Mouse (Mus musculus) spleen, adult 2 months (tissue): Measurements from ENCODE around the gene Qrich2. TPM values are rescaled to one million over a fixed set of nuclear protein-coding genes. Genes with fewer than 3 reads are reported as not detected.

Experiments
- DNase-seq, 2 experiments: peaks; one replicate each; pipeline versions ENCODE4 v3.0.0 to v3.0.0-alpha.2; 2012 to 2021; ENCODE audit warnings: low spot score in 2 of 2, low read depth in 1 of 2
- H3K27ac ChIP-seq: fragments of 200-500 bp; 2 replicates; pipeline ENCODE4 v1.5.1; 2012; ENCODE audit warnings: low read length, inconsistent platforms; ENCODE audit not compliant: insufficient read depth
- H3K27me3 ChIP-seq: fragments of 200-500 bp; 2 replicates; pipeline ENCODE4 v1.6.1; 2012; ENCODE audit warnings: mild to moderate bottlenecking, moderate library complexity, low read length, inconsistent platforms; ENCODE audit not compliant: control insufficient read depth, insufficient read depth
- H3K36me3 ChIP-seq: fragments of 200-500 bp; 2 replicates; pipeline ENCODE4 v1.6.1; 2012; ENCODE audit warnings: mild to moderate bottlenecking, low read length, inconsistent platforms; ENCODE audit not compliant: control insufficient read depth, insufficient read depth
- H3K4me1 ChIP-seq: fragments of 200-500 bp; 2 replicates; pipeline ENCODE4 v1.6.1; 2011; ENCODE audit warnings: inconsistent platforms; ENCODE audit not compliant: control insufficient read depth, insufficient read depth, insufficient read length
- H3K4me3 ChIP-seq: fragments of 200-500 bp; 2 replicates; pipeline ENCODE4 v1.5.1; 2011; ENCODE audit warnings: mild to moderate bottlenecking, inconsistent platforms; ENCODE audit not compliant: insufficient read depth, insufficient read length; ENCODE audit errors: extremely low read depth
- CTCF ChIP-seq: fragments of 200-500 bp; IDR thresholded peaks from 2 replicates; pipeline ENCODE4 v1.5.1; 2011; ENCODE audit warnings: mild to moderate bottlenecking, inconsistent platforms; ENCODE audit not compliant: insufficient read depth, insufficient read length, insufficient replicate concordance; ENCODE audit errors: extremely low read depth
- POLR2A ChIP-seq: fragments of 200-500 bp; IDR thresholded peaks from 2 replicates; pipeline ENCODE4 v1.6.1; 2011; ENCODE audit warnings: low read depth, low read length, inconsistent platforms
- WGBS: fragments of 180-500 bp; shearing (Covaris S2); methylation state at CpG from one replicate; pipeline ENCODE4 v1.1.7; 2018; 5-methylcytosine and 5-hydroxymethylcytosine counted together
- polyA plus RNA-seq: library from polyadenylated mRNA; depleted of rRNA; stranded (reverse); fragments of >200 nt; gene quantifications from 2 replicates; pipeline ENCODE4 v1.2.3, GENCODE M21; 2012; rRNA removed

Qrich2 gene
- polyA plus RNA-seq = 0.07 and 0.14 TPM in 2 replicates

- Histone ChIP-seq H3K27ac (no peak within 1 kb of the TSS), H3K4me3 (no peak within 1 kb of the TSS), H3K27me3 (no peaks in the 10 kb centered on the region), H3K36me3 (peaks cover 9% of the 10 kb centered on the region), H3K4me1 (no peaks in the 10 kb centered on the region)
- DNase-seq = no peak
- WGBS = 70% methylated on average over 20 of the region's 20 CpGs
- no peak for TF ChIP-seq POLR2A
- TF ChIP-seq CTCF = no peak
Measured at GRCm38 (mm10) chr11:116466141-116466540, at the start of gene Qrich2. Gene Qrich2, minus strand, starts transcription at chr11:116466241.

DNA sequence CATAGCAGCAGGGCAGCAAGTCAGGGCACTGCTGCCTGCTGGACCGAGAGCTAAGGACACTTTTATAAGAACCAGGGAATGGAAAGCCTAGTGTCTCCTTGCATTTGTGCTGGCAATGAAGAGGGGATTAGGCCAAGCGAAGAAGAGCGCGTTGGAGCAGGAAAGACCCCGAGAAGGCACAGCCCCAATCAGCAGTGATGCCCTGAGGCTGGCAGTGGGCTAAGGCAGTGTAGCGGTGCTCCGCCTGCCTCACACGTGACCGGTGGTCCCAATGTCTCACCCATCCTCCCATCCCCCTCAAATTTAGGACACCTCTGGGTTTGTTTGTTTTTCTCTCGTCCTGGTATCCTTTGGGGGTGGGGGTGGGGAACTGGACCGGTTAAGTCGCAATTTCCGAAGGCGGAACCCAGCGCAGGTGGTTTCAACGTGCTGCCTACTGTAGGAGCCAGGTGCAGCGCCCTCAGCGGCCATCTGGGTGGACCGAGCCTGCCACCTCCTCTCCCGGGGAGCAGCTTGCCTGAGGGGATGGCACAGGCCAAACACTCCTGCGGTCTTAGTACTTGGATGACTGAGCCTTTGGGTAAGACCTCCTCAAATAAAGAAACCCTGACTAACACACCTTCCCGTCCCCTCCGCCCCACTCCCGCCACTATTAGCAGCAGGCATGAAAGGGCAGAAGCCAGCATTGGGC is 49.4 kb upstream of the Qrich2 start:
- no peak for TF ChIP-seq POLR2A
- TF ChIP-seq CTCF = no peak
- 47% methylated on average over 24 of the region's 24 CpGs for WGBS
- Histone ChIP-seq H3K36me3 (no peaks in the 10 kb centered on the region), H3K27me3 (no peaks in the 10 kb centered on the region), H3K27ac (no peak overlapping the region), H3K4me3 (no peak overlapping the region), H3K4me1 (no peaks in the 10 kb centered on the region)
- DNase-seq = no peak

GRCm38 (mm10) chr11:116513531-116514038 is 47.5 kb upstream of the Qrich2 start:
- no peaks in the 10 kb centered on the region for H3K4me1 ChIP-seq
- WGBS = 86% methylated on average over 4 of the region's 4 CpGs
- H3K4me3 ChIP-seq = no peak overlapping the region
- no peak overlapping the region for H3K27ac ChIP-seq
- TF ChIP-seq POLR2A (no peak), CTCF (no peak)
- no peaks in the 10 kb centered on the region for H3K36me3 ChIP-seq
- no peaks in the 10 kb centered on the region for H3K27me3 ChIP-seq
- DNase-seq = no peak

GRCm38 (mm10) chr11:116512987-116513386 is 46.9 kb upstream of the Qrich2 start:
- no peaks in the 10 kb centered on the region for H3K27me3 ChIP-seq
- 86% methylated on average over 6 of the region's 6 CpGs for WGBS
- H3K4me3 ChIP-seq = no peak overlapping the region

GRCm38 (mm10) chr11:116512154-116512553 is 46.1 kb upstream of the Qrich2 start:
- no peaks in the 10 kb centered on the region for H3K4me1 ChIP-seq
- TF ChIP-seq CTCF (no peak), POLR2A (no peak)
- H3K27ac ChIP-seq = no peak overlapping the region
- DNase-seq = no peak
- no peaks in the 10 kb centered on the region for H3K36me3 ChIP-seq
- no peak overlapping the region for H3K4me3 ChIP-seq
- 92% methylated on average over 7 of the region's 7 CpGs for WGBS
- H3K27me3 ChIP-seq = no peaks in the 10 kb centered on the region

More at GRCm38 (mm10) chr11:116512987-116513386, 46.9 kb upstream of the Qrich2 start:
- TF ChIP-seq POLR2A (no peak), CTCF (no peak)
- no peak for DNase-seq
- no peak overlapping the region for H3K27ac ChIP-seq
- no peaks in the 10 kb centered on the region for H3K4me1 ChIP-seq
- no peaks in the 10 kb centered on the region for H3K36me3 ChIP-seq

- no peaks in the 10 kb centered on the region for H3K27me3 ChIP-seq
- H3K4me1 ChIP-seq = no peaks in the 10 kb centered on the region
- H3K27ac ChIP-seq = no peak overlapping the region
- H3K4me3 ChIP-seq = no peak overlapping the region
- no peak for TF ChIP-seq CTCF
- TF ChIP-seq POLR2A = no peak
- H3K36me3 ChIP-seq = no peaks in the 10 kb centered on the region
- 69% methylated on average over 7 of the region's 7 CpGs for WGBS
- DNase-seq = no peak
Measured at GRCm38 (mm10) chr11:116511301-116511868, 45.3 kb upstream of the Qrich2 start.

DNA sequence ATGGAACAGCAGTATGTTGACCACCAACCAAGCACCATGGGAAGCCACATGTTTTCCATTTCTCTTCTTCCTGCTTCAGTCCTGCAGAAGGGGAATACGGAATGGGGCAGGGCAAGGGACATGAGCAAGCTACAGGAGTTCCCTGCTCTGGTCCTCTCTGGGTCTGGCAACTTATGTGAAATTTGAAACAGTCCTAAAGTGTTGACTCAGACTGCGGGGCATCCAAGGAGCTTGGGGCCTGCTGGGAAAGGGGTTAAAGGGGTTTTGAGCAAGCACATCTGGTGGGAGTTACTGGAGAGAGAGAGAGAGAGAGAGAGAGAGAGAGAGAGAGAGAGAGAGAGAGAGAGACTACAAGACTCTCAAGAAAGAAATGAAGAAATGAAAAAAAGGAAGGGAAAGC is 42.6 kb upstream of the Qrich2 start:
- no peaks in the 10 kb centered on the region for H3K4me1 ChIP-seq
- H3K36me3 ChIP-seq = no peaks in the 10 kb centered on the region
- WGBS = 76% methylated on average over 2 of the region's 2 CpGs
- H3K27ac ChIP-seq = no peak overlapping the region
- no peaks in the 10 kb centered on the region for H3K27me3 ChIP-seq
- no peak overlapping the region for H3K4me3 ChIP-seq
- no peak for DNase-seq
- TF ChIP-seq POLR2A = no peak
- no peak for TF ChIP-seq CTCF
